Mouse (Mus musculus) brain, embryonic 14.5 days (tissue): ENCODE measurements at regions not wholly inside any gene's neighbourhood (a gene's known extent, or its start where the extent isn't known, plus 50 kb on each side); places are given as distances from the start of the nearest gene placed in this dataset.

Source experiments
- CTCF ChIP-seq: fragments of 200-500 bp; IDR thresholded peaks from 2 replicates; pipeline ENCODE4 v1.5.1; 2012; ENCODE audit warnings: inconsistent platforms, mild to moderate bottlenecking, moderate library complexity, borderline replicate concordance; ENCODE audit not compliant: insufficient read depth, insufficient read length; ENCODE audit errors: extremely low read depth
- POLR2A ChIP-seq: fragments of 200-500 bp; IDR thresholded peaks from 2 replicates; pipeline ENCODE4 v1.6.1; 2012; ENCODE audit warnings: mild to moderate bottlenecking, inconsistent platforms, borderline replicate concordance; ENCODE audit not compliant: poor library complexity, insufficient read depth, insufficient read length, severe bottlenecking; ENCODE audit errors: extremely low read depth

GRCm38 (mm10) chr12:15536247-15536646 lies 280.5 kb downstream of the Trib2 start:
- TF ChIP-seq CTCF, result no peak
- no peak for TF ChIP-seq POLR2A
